ENCODE assay signal across 18 mouse cellular contexts in genomic region chr16:30644981-30645380, GRCm38 (mm10).
"Had no signal": no experiment of that assay in that cellular context is flagged by ENCODE, and none has a peak within 500 bp of the region (broad histone marks: within the 10 kb centered on the region; RNA-seq: fewer than 3 reads in every experiment).

No protein-coding gene starts in this region.

- H3K27ac ChIP-seq: kidney, postnatal 0 days; layer of hippocampus, adult 2 months; left cerebral cortex, adult 2 months; liver, embryonic 13.5 days; midbrain, embryonic 12.5 days; neural tube, embryonic 13.5 days; stomach, postnatal 0 days had no signal

- H3K36me3 ChIP-seq: liver, embryonic 13.5 days; midbrain, embryonic 12.5 days; neural tube, embryonic 13.5 days had no signal

- H3K4me3 ChIP-seq: layer of hippocampus, adult 2 months; left cerebral cortex, adult 2 months; liver, embryonic 13.5 days; midbrain, embryonic 12.5 days; myocyte; neural tube, embryonic 13.5 days had no signal

- DNase-seq: kidney, adult 2 months; layer of hippocampus, adult 9-11 months; liver, embryonic 13.5 days; lung, adult 2 months; lung, postnatal 14 days; lung, postnatal 4 days; retina, postnatal 1 day; right cerebral cortex, postnatal 25 days; thymus, adult 2 months; thymus, postnatal 14 days; thymus, postnatal 4 days had no signal

- H3K9ac ChIP-seq: liver, embryonic 13.5 days; midbrain, embryonic 12.5 days; neural tube, embryonic 13.5 days had no signal

- H3K27me3 ChIP-seq: liver, embryonic 13.5 days; midbrain, embryonic 12.5 days; neural tube, embryonic 13.5 days had no signal
